15 mouse cellular contexts compared by ENCODE assay signal in genomic region chr19:47452682-47453081, GRCm38 (mm10). TPM values are rescaled to one million over a fixed set of nuclear protein-coding genes. Genes with fewer than 3 reads are reported as not detected.
A peak's percentile ranks its signal among the peaks of the same experiment; 100 is the strongest.
DNase-seq lines count a peak whose midpoint lies in the region; ATAC-seq and TF ChIP-seq lines count a peak whose summit lies in the region.
"Had no signal": no experiment of that assay in that cellular context is flagged by ENCODE, and none has a peak within 500 bp of the region (broad histone marks: within the 10 kb centered on the region; RNA-seq: fewer than 3 reads in every experiment).

No protein-coding gene starts in this region.

- no peaks in the 10 kb centered on the region for H3K27me3 ChIP-seq in liver, adult 2 months (ENCODE audit: control insufficient read depth, insufficient read depth, low read length)
- H3K27me3 ChIP-seq in liver, embryonic 11.5 days (replicated peaks; ENCODE audit: control insufficient read depth, insufficient read depth, low read length), result no peaks in the 10 kb centered on the region
- no peaks in the 10 kb centered on the region for H3K27me3 ChIP-seq in heart, embryonic 10.5 days (ENCODE audit: insufficient read depth, poor library complexity, severe bottlenecking)
- H3K27me3 ChIP-seq in forebrain, postnatal 0 days (ENCODE audit: insufficient read depth, low read length), result no peaks in the 10 kb centered on the region
- H3K27me3 ChIP-seq: stomach, embryonic 15.5 days had no signal

- 39% methylated on average over 10 of the region's 10 CpGs for WGBS in liver, adult 2 months
- 80% methylated on average over 10 of the region's 10 CpGs for WGBS in liver, embryonic 11.5 days
- WGBS in heart, embryonic 10.5 days, result 71% methylated on average over 10 of the region's 10 CpGs
- WGBS in forebrain, postnatal 0 days, result 88% methylated on average over 10 of the region's 10 CpGs

- ATAC-seq in liver, embryonic 11.5 days (replicated peaks; ENCODE audit: low FRiP score), result no peak
- no peak for ATAC-seq in forebrain, postnatal 0 days
- ATAC-seq: forebrain, embryonic 16.5 days; hindbrain, postnatal 0 days had no signal

- no peak for TF ChIP-seq POLR2A in liver, adult 2 months (IDR thresholded peaks at IDR 0.05; ENCODE audit: extremely low read depth, insufficient read depth, low read length)

- H3K9me3 ChIP-seq in liver, embryonic 11.5 days (ENCODE audit: control insufficient read depth, low read length), result no peaks in the 10 kb centered on the region
- H3K9me3 ChIP-seq in heart, embryonic 10.5 days, result no peaks in the 10 kb centered on the region
- no peaks in the 10 kb centered on the region for H3K9me3 ChIP-seq in forebrain, postnatal 0 days (ENCODE audit: low read length)
- H3K9me3 ChIP-seq: megakaryocyte, embryonic 14.5 days; stomach, embryonic 15.5 days had no signal

- no peak overlapping the region for H3K4me2 ChIP-seq in liver, embryonic 11.5 days
- H3K4me2 ChIP-seq in forebrain, postnatal 0 days (ENCODE audit: low read depth), result no peak overlapping the region
- H3K4me2 ChIP-seq: stomach, embryonic 15.5 days had no signal

- H3K36me3 ChIP-seq in liver, adult 2 months (ENCODE audit: control insufficient read depth, insufficient read depth, low read length), result no peaks in the 10 kb centered on the region
- H3K36me3 ChIP-seq in liver, embryonic 11.5 days (ENCODE audit: control insufficient read depth, insufficient read depth, low read length), result no peaks in the 10 kb centered on the region
- 0 out of 2 replicates have a peak, but pooled peaks cover 2% of the 10 kb centered on the region for H3K36me3 ChIP-seq in heart, embryonic 10.5 days
- H3K36me3 ChIP-seq in forebrain, postnatal 0 days (ENCODE audit: insufficient read depth), result no peaks in the 10 kb centered on the region
- H3K36me3 ChIP-seq: stomach, embryonic 15.5 days had no signal

- no peak overlapping the region for H3K4me3 ChIP-seq in liver, adult 2 months (ENCODE audit: insufficient read depth, low read depth, low read length)
- no peak overlapping the region for H3K4me3 ChIP-seq in liver, embryonic 11.5 days (ENCODE audit: low read depth, low read length)
- no peak overlapping the region for H3K4me3 ChIP-seq in heart, embryonic 10.5 days
- H3K4me3 ChIP-seq in forebrain, postnatal 0 days (ENCODE audit: low read depth, low read length), result no peak overlapping the region
- H3K4me3 ChIP-seq: megakaryocyte, embryonic 14.5 days; myocyte; stomach, embryonic 15.5 days had no signal

- H3K27ac ChIP-seq in liver, adult 2 months (replicated peaks; ENCODE audit: insufficient read depth, low read depth, low read length), result peak overlapping the region; percentile 21; the same call in 1 of the 2 replicates
- H3K27ac ChIP-seq in liver, embryonic 11.5 days (ENCODE audit: low read depth, low read length), result no peak overlapping the region
- peak overlapping the region; percentile 79 for H3K27ac ChIP-seq in heart, embryonic 10.5 days
- no peak overlapping the region for H3K27ac ChIP-seq in forebrain, postnatal 0 days (ENCODE audit: low read depth, low read length)
- H3K27ac ChIP-seq: hindbrain, postnatal 0 days; stomach, embryonic 15.5 days had no signal

- TF ChIP-seq CTCF in liver, adult 2 months (IDR thresholded peaks at IDR 0.05; ENCODE audit: low read depth, low read length), result no peak
- no peak for TF ChIP-seq CTCF in forebrain, postnatal 0 days (IDR thresholded peaks at IDR 0.05; ENCODE audit: low read depth)

- no peak overlapping the region for H3K9ac ChIP-seq in liver, adult 2 months (ENCODE audit: low read depth, low read length)
- H3K9ac ChIP-seq in liver, embryonic 11.5 days (ENCODE audit: low read depth, low read length), result no peak overlapping the region
- H3K9ac ChIP-seq in forebrain, postnatal 0 days, result no peak overlapping the region
- H3K9ac ChIP-seq: stomach, embryonic 15.5 days had no signal

- H3K79me2 ChIP-seq in liver, adult 2 months (ENCODE audit: control insufficient read depth, insufficient read depth, low read length), result peaks cover 32% of the 10 kb centered on the region; the same call in 1 of the 2 replicates

- DNase-seq in liver, adult 2 months (ENCODE audit: extremely low read depth, low read depth, low spot score), result peak; percentile 82
- no peak for DNase-seq in liver, embryonic 11.5 days (ENCODE audit: low spot score)
- DNase-seq in heart, embryonic 10.5 days (ENCODE audit: low spot score), result no peak
- DNase-seq in kidney, adult 18-20 months, result peak; percentile 56
- peak; percentile 57 for DNase-seq in lung, postnatal 14 days
- no peak for DNase-seq in forebrain, postnatal 0 days
- DNase-seq in cerebellum, postnatal 36 days, result no peak
- no peak for DNase-seq in spleen, postnatal 14 days (ENCODE audit: low spot score in 2 of 2)
- DNase-seq: cerebellum, postnatal 25 days; thymus, postnatal 4 days had no signal

- peaks cover 67% of the 10 kb centered on the region for H3K4me1 ChIP-seq in liver, adult 2 months (ENCODE audit: control insufficient read depth, insufficient read depth, low read length)
- peaks cover 68% of the 10 kb centered on the region for H3K4me1 ChIP-seq in liver, embryonic 11.5 days (replicated peaks; ENCODE audit: control insufficient read depth, insufficient read depth, low read length)
- peaks cover 97% of the 10 kb centered on the region for H3K4me1 ChIP-seq in heart, embryonic 10.5 days
- peaks cover 8% of the 10 kb centered on the region; the same call in 1 of the 2 replicates for H3K4me1 ChIP-seq in forebrain, postnatal 0 days (ENCODE audit: insufficient read depth)

RNA-seq across cellular contexts. Expression of gene Sh3pxd2a, which starts 11.5 kb away (rescaled TPM):
- 4.2 and 7.0 TPM in 2 replicates for total RNA-seq in liver, adult 2 months (2014; rRNA removed)
- 10.0 and 13.9 TPM in 2 replicates for polyA plus RNA-seq in liver, adult 2 months (2012; rRNA removed)
- polyA plus RNA-seq in liver, embryonic 11.5 days (2014; fragmentation: Nextera tagmentation; extraction: Ambion mirVana), result 2.9 and 3.6 TPM in 2 replicates
- polyA plus RNA-seq in heart, embryonic 10.5 days (2016; fragmentation: Nextera tagmentation; extraction: Ambion mirVana), result 3.4 and 3.9 TPM in 2 replicates
- 16.1 and 20.8 TPM in 2 replicates for total RNA-seq in forebrain, postnatal 0 days (2014; rRNA removed)
- 0.98 and 1.2 TPM in 2 replicates for polyA plus RNA-seq in forebrain, postnatal 0 days (2015; fragmentation: Nextera tagmentation; extraction: Ambion mirVana)

Comparison
In these comparisons a context has a peak if more than half of its experiments do, and no peak if none do; other contexts are left out.
1. DNase-seq: peak in liver, adult 2 months (single experiment), kidney, adult 18-20 months (single experiment) and lung, postnatal 14 days (single experiment); none in liver, embryonic 11.5 days (single experiment), heart, embryonic 10.5 days (single experiment), forebrain, postnatal 0 days (single experiment), cerebellum, postnatal 36 days (0 of 2) and spleen, postnatal 14 days (0 of 2).
2. H3K27ac ChIP-seq: peak in liver, adult 2 months (single experiment) and heart, embryonic 10.5 days (single experiment); none in liver, embryonic 11.5 days (single experiment) and forebrain, postnatal 0 days (single experiment).